Mouse (Mus musculus) limb, embryonic 10.5 days (tissue): ENCODE results near the gene Srsf12. TPM values are rescaled to one million over a fixed set of nuclear protein-coding genes. Genes with fewer than 3 reads are reported as not detected.

Experiments
- DNase-seq: peaks from one replicate; pipeline ENCODE4 v3.0.0-alpha.2; 2017; ENCODE audit warnings: low spot score
- H3K27ac ChIP-seq: fragments of 300-500 bp; sonication (generic); 2 replicates; pipeline ENCODE4 v1.5.1; 2016; ENCODE audit warnings: mild to moderate bottlenecking
- H3K27me3 ChIP-seq: fragments of 300-500 bp; sonication (generic); 2 replicates; pipeline ENCODE4 v1.6.1; 2016; ENCODE audit warnings: low read depth, mild to moderate bottlenecking; ENCODE audit not compliant: poor library complexity, severe bottlenecking
- H3K36me3 ChIP-seq: fragments of 300-500 bp; sonication (generic); 2 replicates; pipeline ENCODE4 v1.6.1; 2016; ENCODE audit warnings: mild to moderate bottlenecking, moderate library complexity
- H3K4me1 ChIP-seq: fragments of 300-500 bp; sonication (generic); 2 replicates; pipeline ENCODE4 v1.6.1; 2016
- H3K4me3 ChIP-seq: fragments of 300-500 bp; sonication (generic); 2 replicates; pipeline ENCODE4 v1.5.1; 2016; ENCODE audit warnings: mild to moderate bottlenecking, moderate library complexity
- H3K9me3 ChIP-seq: fragments of 300-500 bp; sonication (generic); replicated peaks from 2 replicates; pipeline ENCODE4 v1.6.1; 2016; ENCODE audit warnings: mild to moderate bottlenecking
- WGBS: fragments of 180-500 bp; shearing (Covaris S2); methylation state at CpG from one replicate; pipeline ENCODE4 v1.1.7; 2016; 5-methylcytosine and 5-hydroxymethylcytosine counted together
- polyA plus RNA-seq: library from polyadenylated mRNA; unstranded; fragments of >200 nt; fragmentation: Nextera tagmentation; extraction: Ambion mirVana; gene quantifications from 2 replicates; pipeline ENCODE4 v1.2.1, GENCODE M21; 2016

Gene Srsf12
- polyA plus RNA-seq, 1 experiment from 2014 or later: 8.8 TPM

GRCm38 (mm10) chr4:33230881-33231280, 22.1 kb downstream of the Srsf12 start:
- Histone ChIP-seq H3K9me3 (no peaks in the 10 kb centered on the region), H3K27me3 (no peaks in the 10 kb centered on the region), H3K4me1 (no peaks in the 10 kb centered on the region), H3K4me3 (no peak overlapping the region), H3K36me3 (no peaks in the 10 kb centered on the region), H3K27ac (no peak overlapping the region)
- no peak for DNase-seq
- 89% methylated on average over 18 of the region's 18 CpGs for WGBS

- peaks cover 4% of the 10 kb centered on the region; the same call in 1 of the 2 replicates for H3K4me1 ChIP-seq
- H3K27ac ChIP-seq: no peak overlapping the region
- no peak for DNase-seq
- H3K27me3 ChIP-seq: no peaks in the 10 kb centered on the region
- no peak overlapping the region for H3K4me3 ChIP-seq
- H3K9me3 ChIP-seq: no peaks in the 10 kb centered on the region
- WGBS: 72% methylated on average over 5 of the region's 5 CpGs
- peaks cover 44% of the 10 kb centered on the region for H3K36me3 ChIP-seq
Observed at GRCm38 (mm10) chr4:33242536-33242935, 33.7 kb downstream of the Srsf12 start.

- no peaks in the 10 kb centered on the region for H3K9me3 ChIP-seq
- H3K27me3 ChIP-seq: no peaks in the 10 kb centered on the region
- no peak for DNase-seq
- peaks cover 44% of the 10 kb centered on the region for H3K36me3 ChIP-seq
- 90% methylated on average over 12 of the region's 12 CpGs for WGBS
- H3K4me1 ChIP-seq: peaks cover 4% of the 10 kb centered on the region; the same call in 1 of the 2 replicates
- H3K4me3 ChIP-seq: no peak overlapping the region
- no peak overlapping the region for H3K27ac ChIP-seq
Observed at GRCm38 (mm10) chr4:33243016-33243758, 34.4 kb downstream of the Srsf12 start.

- Histone ChIP-seq H3K4me1 (peaks cover 5% of the 10 kb centered on the region; the same call in 1 of the 2 replicates), H3K27ac (no peak overlapping the region), H3K4me3 (no peak overlapping the region), H3K9me3 (no peaks in the 10 kb centered on the region), H3K36me3 (peaks cover 44% of the 10 kb centered on the region), H3K27me3 (no peaks in the 10 kb centered on the region)
- no peak for DNase-seq
- 92% methylated on average over 4 of the region's 4 CpGs for WGBS
Observed at GRCm38 (mm10) chr4:33243921-33244320, 35.1 kb downstream of the Srsf12 start.

- H3K36me3 ChIP-seq: peaks cover 44% of the 10 kb centered on the region
- DNase-seq: no peak
- peaks cover 14% of the 10 kb centered on the region; the same call in 1 of the 2 replicates for H3K4me1 ChIP-seq
- no peaks in the 10 kb centered on the region for H3K9me3 ChIP-seq
- no peak overlapping the region for H3K27ac ChIP-seq
- 0 out of 2 replicates have a peak overlapping the region, but pooled peaks have one; percentile 97 for H3K4me3 ChIP-seq
- 96% methylated on average over 14 of the region's 14 CpGs for WGBS
- no peaks in the 10 kb centered on the region for H3K27me3 ChIP-seq
Observed at GRCm38 (mm10) chr4:33245853-33246395, 37.1 kb downstream of the Srsf12 start.

- Histone ChIP-seq H3K27me3 (no peaks in the 10 kb centered on the region), H3K4me1 (peaks cover 14% of the 10 kb centered on the region; the same call in 1 of the 2 replicates), H3K4me3 (peak overlapping the region; percentile 97), H3K36me3 (peaks cover 38% of the 10 kb centered on the region), H3K9me3 (no peaks in the 10 kb centered on the region), H3K27ac (peak overlapping the region; percentile 100)
- peak; percentile 97 for DNase-seq
- WGBS: under 1% methylated on average over 60 of the region's 60 CpGs
Observed at GRCm38 (mm10) chr4:33247479-33248053, 38.8 kb downstream of the Srsf12 start.

GRCm38 (mm10) chr4:33248062-33248889, 39.5 kb downstream of the Srsf12 start:
- H3K9me3 ChIP-seq: no peaks in the 10 kb centered on the region
- peak overlapping the region; percentile 97 for H3K4me3 ChIP-seq
- H3K36me3 ChIP-seq: peaks cover 31% of the 10 kb centered on the region
- H3K27me3 ChIP-seq: no peaks in the 10 kb centered on the region
- H3K27ac ChIP-seq: peak overlapping the region; percentile 100
- 0% methylated on average over 88 of the region's 88 CpGs for WGBS
- peak; percentile 100 for DNase-seq
- peaks cover 14% of the 10 kb centered on the region; the same call in 1 of the 2 replicates for H3K4me1 ChIP-seq

- Histone ChIP-seq H3K36me3 (peaks cover 25% of the 10 kb centered on the region), H3K4me1 (peaks cover 14% of the 10 kb centered on the region; the same call in 1 of the 2 replicates), H3K27me3 (no peaks in the 10 kb centered on the region), H3K4me3 (peak overlapping the region; percentile 97), H3K27ac (peak overlapping the region; percentile 100), H3K9me3 (no peaks in the 10 kb centered on the region)
- WGBS: 1% methylated on average over 4 of the region's 4 CpGs
- DNase-seq: no peak
Observed at GRCm38 (mm10) chr4:33248915-33249314, 40.1 kb downstream of the Srsf12 start.

GRCm38 (mm10) chr4:33249716-33250230, 41.0 kb downstream of the Srsf12 start:
- Histone ChIP-seq H3K27me3 (no peaks in the 10 kb centered on the region), H3K27ac (peak overlapping the region; percentile 100), H3K4me1 (peaks cover 14% of the 10 kb centered on the region; the same call in 1 of the 2 replicates), H3K36me3 (peaks cover 16% of the 10 kb centered on the region), H3K4me3 (no peak overlapping the region), H3K9me3 (no peaks in the 10 kb centered on the region)
- 89% methylated on average over 1 of the region's 1 CpGs for WGBS
- no peak for DNase-seq

- Histone ChIP-seq H3K4me1 (peaks cover 14% of the 10 kb centered on the region; the same call in 1 of the 2 replicates), H3K27ac (no peak overlapping the region), H3K36me3 (peaks cover 5% of the 10 kb centered on the region), H3K27me3 (no peaks in the 10 kb centered on the region), H3K4me3 (no peak overlapping the region), H3K9me3 (no peaks in the 10 kb centered on the region)
- DNase-seq: no peak
- WGBS: 89% methylated on average over 2 of the region's 2 CpGs
Observed at GRCm38 (mm10) chr4:33250867-33251266, 42.1 kb downstream of the Srsf12 start.

GRCm38 (mm10) chr4:33254706-33255105, 45.9 kb downstream of the Srsf12 start:
- 91% methylated on average over 4 of the region's 4 CpGs for WGBS
- no peaks in the 10 kb centered on the region for H3K9me3 ChIP-seq

GRCm38 (mm10) chr4:33257263-33257964, 48.6 kb downstream of the Srsf12 start:
- no peaks in the 10 kb centered on the region for H3K9me3 ChIP-seq
- no peak for DNase-seq
- H3K27me3 ChIP-seq: no peaks in the 10 kb centered on the region
- peaks cover 9% of the 10 kb centered on the region; the same call in 1 of the 2 replicates for H3K4me1 ChIP-seq
- no peak overlapping the region for H3K4me3 ChIP-seq
- no peak overlapping the region for H3K27ac ChIP-seq
- H3K36me3 ChIP-seq: no peaks in the 10 kb centered on the region
- 88% methylated on average over 11 of the region's 11 CpGs for WGBS

More at GRCm38 (mm10) chr4:33254706-33255105, 45.9 kb downstream of the Srsf12 start:
- H3K4me3 ChIP-seq: no peak overlapping the region
- no peak overlapping the region for H3K27ac ChIP-seq
- H3K36me3 ChIP-seq: no peaks in the 10 kb centered on the region
- no peaks in the 10 kb centered on the region for H3K27me3 ChIP-seq
- DNase-seq: no peak
- H3K4me1 ChIP-seq: peaks cover 2% of the 10 kb centered on the region; the same call in 1 of the 2 replicates
